Mouse (Mus musculus) neural tube, embryonic 15.5 days (tissue): ENCODE results near the gene Aven. TPM values are rescaled to one million over a fixed set of nuclear protein-coding genes. Genes with fewer than 3 reads are reported as not detected.

ENCODE experiments used
- ATAC-seq: fragments of 200-750 bp; cut with Nextera tagmentation; 2 replicates; pipeline ENCODE4 v1.8.0; 2017; ENCODE audit warnings: mild to moderate bottlenecking, moderate TSS enrichment, moderate library complexity; ENCODE audit not compliant: low FRiP score
- H3K27ac ChIP-seq: fragments of 300-500 bp; sonication (generic); replicated peaks from 2 replicates; pipeline ENCODE4 v1.5.1; 2015; ENCODE audit warnings: mild to moderate bottlenecking, inconsistent platforms
- H3K27me3 ChIP-seq: fragments of 300-500 bp; sonication (generic); replicated peaks from 2 replicates; pipeline ENCODE4 v1.6.1; 2015; ENCODE audit warnings: inconsistent platforms
- H3K36me3 ChIP-seq: fragments of 300-500 bp; sonication (generic); 2 replicates; pipeline ENCODE4 v1.6.1; 2015; ENCODE audit warnings: inconsistent platforms
- H3K4me1 ChIP-seq: fragments of 300-500 bp; sonication (generic); 2 replicates; pipeline ENCODE4 v1.6.1; 2015; ENCODE audit warnings: inconsistent platforms
- H3K4me2 ChIP-seq: fragments of 300-500 bp; sonication (generic); 2 replicates; pipeline ENCODE4 v1.6.1; 2015; ENCODE audit warnings: inconsistent platforms, mild to moderate bottlenecking, moderate library complexity
- H3K4me3 ChIP-seq: fragments of 300-500 bp; sonication (generic); replicated peaks from 2 replicates; pipeline ENCODE4 v1.5.1; 2015; ENCODE audit warnings: mild to moderate bottlenecking, inconsistent platforms
- H3K9ac ChIP-seq: fragments of 300-500 bp; sonication (generic); replicated peaks from 2 replicates; pipeline ENCODE4 v1.6.1; 2015; ENCODE audit warnings: mild to moderate bottlenecking, inconsistent platforms
- H3K9me3 ChIP-seq: fragments of 300-500 bp; sonication (generic); replicated peaks from 2 replicates; pipeline ENCODE4 v1.6.1; 2016; ENCODE audit warnings: inconsistent platforms
- WGBS: fragments of 180-500 bp; shearing (Covaris S2); methylation state at CpG from one replicate; pipeline ENCODE4 v1.1.7; 2015; ENCODE audit warnings: mixed read lengths; 5-methylcytosine and 5-hydroxymethylcytosine counted together
- polyA plus RNA-seq: library from polyadenylated mRNA; unstranded; fragments of >200 nt; fragmentation: Nextera tagmentation; extraction: Ambion mirVana; gene quantifications from 2 replicates; pipeline ENCODE4 v1.2.1, GENCODE M21; 2015

Aven gene
- polyA plus RNA-seq, 1 experiment from 2014 or later, result 4.1 TPM

GRCm38 (mm10) chr2:112520526-112521482, 28.0 kb downstream of the Aven start:
- 89% methylated on average over 4 of the region's 4 CpGs for WGBS
- Histone ChIP-seq H3K9ac (no peak overlapping the region), H3K4me3 (no peak overlapping the region), H3K4me1 (no peaks in the 10 kb centered on the region), H3K9me3 (no peaks in the 10 kb centered on the region), H3K4me2 (no peak overlapping the region), H3K27ac (no peak overlapping the region), H3K27me3 (no peaks in the 10 kb centered on the region), H3K36me3 (no peaks in the 10 kb centered on the region)
- ATAC-seq, result no peak

GRCm38 (mm10) chr2:112526933-112527332, 34.2 kb downstream of the Aven start:
- H3K27me3 ChIP-seq, result no peaks in the 10 kb centered on the region
- no peak for ATAC-seq
- 88% methylated on average over 3 of the region's 3 CpGs for WGBS
- H3K27ac ChIP-seq, result no peak overlapping the region
- H3K9ac ChIP-seq, result no peak overlapping the region
- H3K9me3 ChIP-seq, result no peaks in the 10 kb centered on the region
- no peaks in the 10 kb centered on the region for H3K4me1 ChIP-seq
- no peak overlapping the region for H3K4me3 ChIP-seq
- no peaks in the 10 kb centered on the region for H3K36me3 ChIP-seq
- no peak overlapping the region for H3K4me2 ChIP-seq

- Histone ChIP-seq H3K9ac (no peak overlapping the region), H3K27ac (no peak overlapping the region), H3K27me3 (no peaks in the 10 kb centered on the region), H3K9me3 (no peaks in the 10 kb centered on the region), H3K4me3 (no peak overlapping the region), H3K4me1 (peaks cover 12% of the 10 kb centered on the region), H3K4me2 (no peak overlapping the region), H3K36me3 (no peaks in the 10 kb centered on the region)
- 74% methylated on average over 10 of the region's 10 CpGs for WGBS
- ATAC-seq, result no peak
These were observed 40.2 kb downstream of the Aven start for GRCm38 (mm10) chr2:112532812-112533496.

- peak; percentile 76 for ATAC-seq
- Histone ChIP-seq H3K4me2 (peak overlapping the region; percentile 54), H3K4me3 (peak overlapping the region; percentile 26), H3K27me3 (no peaks in the 10 kb centered on the region), H3K9ac (0 out of 2 replicates have a peak overlapping the region, but pooled peaks have one; percentile 17), H3K27ac (no peak overlapping the region; the same call in 1 of the 2 replicates), H3K36me3 (no peaks in the 10 kb centered on the region), H3K4me1 (peaks cover 12% of the 10 kb centered on the region), H3K9me3 (no peaks in the 10 kb centered on the region)
- WGBS, result 37% methylated on average over 14 of the region's 14 CpGs
These were observed 42.0 kb downstream of the Aven start for GRCm38 (mm10) chr2:112534677-112535222.

GRCm38 (mm10) chr2:112538783-112539182, 46.0 kb downstream of the Aven start:
- H3K4me3 ChIP-seq, result no peak overlapping the region
- H3K9me3 ChIP-seq, result no peaks in the 10 kb centered on the region
- 92% methylated on average over 1 of the region's 1 CpGs for WGBS
- H3K4me1 ChIP-seq, result peaks cover 14% of the 10 kb centered on the region
- no peak overlapping the region for H3K4me2 ChIP-seq
- no peaks in the 10 kb centered on the region for H3K36me3 ChIP-seq
- H3K27me3 ChIP-seq, result no peaks in the 10 kb centered on the region
- no peak for ATAC-seq
- no peak overlapping the region for H3K9ac ChIP-seq
- H3K27ac ChIP-seq, result no peak overlapping the region

- no peak overlapping the region for H3K4me3 ChIP-seq
- H3K27me3 ChIP-seq, result no peaks in the 10 kb centered on the region
- H3K4me1 ChIP-seq, result 0 out of 2 replicates have a peak, but pooled peaks cover 2% of the 10 kb centered on the region
- no peak overlapping the region for H3K4me2 ChIP-seq
- H3K27ac ChIP-seq, result no peak overlapping the region
- H3K9ac ChIP-seq, result no peak overlapping the region
- peak; percentile 50; the same call in 1 of the 2 replicates for ATAC-seq
- WGBS, result 50% methylated on average over 5 of the region's 5 CpGs
- H3K9me3 ChIP-seq, result no peaks in the 10 kb centered on the region
- no peaks in the 10 kb centered on the region for H3K36me3 ChIP-seq
These were observed 49.0 kb downstream of the Aven start for GRCm38 (mm10) chr2:112541695-112542285.

- Histone ChIP-seq H3K9ac (no peak overlapping the region), H3K4me3 (no peak overlapping the region), H3K4me2 (no peak overlapping the region), H3K27me3 (no peaks in the 10 kb centered on the region), H3K4me1 (no peaks in the 10 kb centered on the region), H3K9me3 (no peaks in the 10 kb centered on the region), H3K36me3 (no peaks in the 10 kb centered on the region), H3K27ac (no peak overlapping the region)
- WGBS, result 92% methylated on average over 10 of the region's 10 CpGs
- ATAC-seq, result no peak
These were observed 63.8 kb downstream of the Aven start for GRCm38 (mm10) chr2:112556527-112556926.

- Histone ChIP-seq H3K4me2 (no peak overlapping the region), H3K27ac (no peak overlapping the region), H3K4me3 (no peak overlapping the region), H3K9me3 (no peaks in the 10 kb centered on the region), H3K27me3 (no peaks in the 10 kb centered on the region), H3K4me1 (no peaks in the 10 kb centered on the region), H3K9ac (no peak overlapping the region), H3K36me3 (no peaks in the 10 kb centered on the region)
- no peak for ATAC-seq
These were observed 64.7 kb downstream of the Aven start for GRCm38 (mm10) chr2:112557453-112557852.

- H3K27me3 ChIP-seq, result no peaks in the 10 kb centered on the region
- H3K27ac ChIP-seq, result no peak overlapping the region
- H3K9me3 ChIP-seq, result no peaks in the 10 kb centered on the region
- H3K9ac ChIP-seq, result no peak overlapping the region
- H3K4me1 ChIP-seq, result peaks cover 10% of the 10 kb centered on the region
- H3K4me3 ChIP-seq, result no peak overlapping the region
- H3K36me3 ChIP-seq, result no peaks in the 10 kb centered on the region
- WGBS, result 92% methylated on average over 7 of the region's 7 CpGs
- no peak for ATAC-seq
- no peak overlapping the region for H3K4me2 ChIP-seq
These were observed 68.8 kb downstream of the Aven start for GRCm38 (mm10) chr2:112561549-112561948.

- Histone ChIP-seq H3K27me3 (no peaks in the 10 kb centered on the region), H3K9ac (no peak overlapping the region), H3K4me2 (no peak overlapping the region), H3K27ac (no peak overlapping the region), H3K9me3 (no peaks in the 10 kb centered on the region), H3K36me3 (no peaks in the 10 kb centered on the region), H3K4me3 (no peak overlapping the region), H3K4me1 (peaks cover 11% of the 10 kb centered on the region)
- no peak; the same call in 1 of the 2 replicates for ATAC-seq
- WGBS, result 97% methylated on average over 1 of the region's 1 CpGs
These were observed 72.3 kb downstream of the Aven start for GRCm38 (mm10) chr2:112565060-112565459.

- H3K4me1 ChIP-seq, result peaks cover 11% of the 10 kb centered on the region
- H3K4me3 ChIP-seq, result no peak overlapping the region
- no peak overlapping the region for H3K27ac ChIP-seq
- H3K4me2 ChIP-seq, result no peak overlapping the region
- no peaks in the 10 kb centered on the region for H3K27me3 ChIP-seq
- no peaks in the 10 kb centered on the region for H3K36me3 ChIP-seq
- 61% methylated on average over 4 of the region's 4 CpGs for WGBS
- H3K9ac ChIP-seq, result no peak overlapping the region
- ATAC-seq, result peak; percentile 55; the same call in 1 of the 2 replicates
- no peaks in the 10 kb centered on the region for H3K9me3 ChIP-seq
These were observed 73.7 kb downstream of the Aven start for GRCm38 (mm10) chr2:112566290-112567085.
